Mouse (Mus musculus) midbrain, embryonic 14.5 days (tissue): ENCODE results near the gene Areg. TPM values are rescaled to one million over a fixed set of nuclear protein-coding genes. Genes with fewer than 3 reads are reported as not detected.

Source experiments
- ATAC-seq: fragments of 200-750 bp; cut with Nextera tagmentation; 2 replicates; pipeline ENCODE4 v1.8.0; 2017; ENCODE audit warnings: moderate number of reproducible peaks, moderate library complexity; ENCODE audit not compliant: low FRiP score, low TSS enrichment
- DNase-seq: peaks from one replicate; pipeline ENCODE4 v3.0.0-alpha.2; 2015
- H3K27ac ChIP-seq: fragments of 300-500 bp; sonication (generic); replicated peaks from 2 replicates; pipeline ENCODE4 v1.5.1; 2014; ENCODE audit warnings: mild to moderate bottlenecking, low read depth, low read length, moderate library complexity
- H3K27me3 ChIP-seq: fragments of 300-500 bp; sonication (generic); 2 replicates; pipeline ENCODE4 v1.6.1; 2014; ENCODE audit warnings: low read length, control low read depth, mixed read lengths; ENCODE audit not compliant: control insufficient read depth, insufficient read depth
- H3K36me3 ChIP-seq: fragments of 300-500 bp; sonication (generic); 2 replicates; pipeline ENCODE4 v1.6.1; 2014; ENCODE audit warnings: low read length, control low read depth; ENCODE audit not compliant: control insufficient read depth, insufficient read depth
- H3K4me1 ChIP-seq: fragments of 300-500 bp; sonication (generic); 2 replicates; pipeline ENCODE4 v1.6.1; 2014; ENCODE audit warnings: mild to moderate bottlenecking, antibody characterized with exemption, low read length, control low read depth; ENCODE audit not compliant: control insufficient read depth, insufficient read depth
- H3K4me2 ChIP-seq: fragments of 300-500 bp; sonication (generic); 2 replicates; pipeline ENCODE4 v1.6.1; 2014; ENCODE audit warnings: mild to moderate bottlenecking, low read length, moderate library complexity
- H3K4me3 ChIP-seq: fragments of 300-500 bp; sonication (generic); replicated peaks from 2 replicates; pipeline ENCODE4 v1.5.1; 2014; ENCODE audit warnings: low read depth, low read length
- H3K9ac ChIP-seq: fragments of 300-500 bp; sonication (generic); replicated peaks from 2 replicates; pipeline ENCODE4 v1.6.1; 2014; ENCODE audit warnings: mild to moderate bottlenecking, low read length, moderate library complexity
- H3K9me3 ChIP-seq: fragments of 300-500 bp; sonication (generic); 2 replicates; pipeline ENCODE4 v1.6.1; 2016; ENCODE audit warnings: low read length, control low read depth, mixed read lengths; ENCODE audit not compliant: control insufficient read depth
- WGBS: fragments of 180-500 bp; shearing (Covaris S2); extraction: QIAGEN DNeasy Blood & Tissue Kit; methylation state at CpG from one replicate; pipeline ENCODE4 v1.1.7; 2014; 5-methylcytosine and 5-hydroxymethylcytosine counted together
- polyA plus RNA-seq: library from polyadenylated mRNA; unstranded; fragments of >200 nt; fragmentation: Nextera tagmentation; extraction: Ambion mirVana; gene quantifications from 2 replicates; pipeline ENCODE4 v1.2.1, GENCODE M21; 2014

Gene Areg
- polyA plus RNA-seq, 1 experiment from 2014 or later: not detected

DNA sequence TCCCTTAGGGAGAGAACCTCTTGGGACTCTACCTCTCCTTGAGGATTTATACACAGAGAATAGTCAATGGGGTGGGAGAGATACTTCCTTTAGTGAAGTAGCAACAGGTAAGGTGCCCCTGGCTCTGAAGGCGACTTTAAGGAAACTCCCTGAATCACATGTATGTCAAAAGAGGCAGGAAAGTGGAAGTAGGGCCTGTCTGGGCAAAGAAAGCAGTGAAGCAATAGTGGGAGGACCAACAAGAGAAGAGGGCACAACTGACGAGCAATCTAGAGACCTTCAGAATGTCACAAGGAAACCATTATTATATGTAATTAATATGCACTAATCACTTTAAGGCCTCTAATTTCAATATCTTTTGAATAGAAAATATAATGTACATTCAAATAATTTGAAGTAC is 25.4 kb upstream of the Areg start:
- Histone ChIP-seq H3K9me3 (no peaks in the 10 kb centered on the region), H3K4me2 (no peak overlapping the region), H3K4me3 (no peak overlapping the region), H3K9ac (no peak overlapping the region), H3K4me1 (no peaks in the 10 kb centered on the region), H3K27me3 (no peaks in the 10 kb centered on the region), H3K36me3 (no peaks in the 10 kb centered on the region), H3K27ac (no peak overlapping the region)
- ATAC-seq (no peak), DNase-seq (no peak)
- WGBS: 82% methylated on average over 2 of the region's 2 CpGs

GRCm38 (mm10) chr5:91114574-91114973 is 24.8 kb upstream of the Areg start:
- no peaks in the 10 kb centered on the region for H3K36me3 ChIP-seq
- no peak overlapping the region for H3K9ac ChIP-seq
- no peak overlapping the region for H3K27ac ChIP-seq
- no peaks in the 10 kb centered on the region for H3K9me3 ChIP-seq
- WGBS: 85% methylated on average over 1 of the region's 1 CpGs
- no peak overlapping the region for H3K4me3 ChIP-seq
- DNase-seq (no peak), ATAC-seq (no peak)
- no peaks in the 10 kb centered on the region for H3K27me3 ChIP-seq
- H3K4me2 ChIP-seq: no peak overlapping the region
- no peaks in the 10 kb centered on the region for H3K4me1 ChIP-seq

GRCm38 (mm10) chr5:91118618-91119017 is 20.8 kb upstream of the Areg start:
- Histone ChIP-seq H3K9ac (no peak overlapping the region), H3K4me3 (no peak overlapping the region), H3K27me3 (no peaks in the 10 kb centered on the region), H3K4me1 (no peaks in the 10 kb centered on the region), H3K9me3 (no peaks in the 10 kb centered on the region), H3K36me3 (no peaks in the 10 kb centered on the region), H3K4me2 (no peak overlapping the region), H3K27ac (no peak overlapping the region)
- DNase-seq (no peak), ATAC-seq (no peak)

DNA sequence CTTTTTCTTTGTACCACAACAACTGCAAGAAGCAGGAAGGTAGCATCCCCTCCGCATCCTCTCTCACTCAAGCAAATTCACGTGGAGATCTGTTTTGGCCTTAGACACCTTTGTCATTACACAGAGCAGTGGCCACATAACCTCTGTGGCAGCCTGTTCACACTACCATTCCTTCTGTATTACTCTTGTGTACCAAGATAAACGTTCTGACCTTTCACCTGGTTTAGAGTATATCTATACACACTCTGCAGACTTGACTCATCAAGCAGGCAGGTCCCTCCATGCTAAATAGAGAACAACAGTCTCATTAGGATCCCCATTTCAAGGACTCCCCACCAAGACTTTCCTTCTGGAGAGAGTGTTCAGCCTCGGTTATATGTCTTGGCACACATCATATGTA is 16.0 kb upstream of the Areg start:
- Histone ChIP-seq H3K4me3 (no peak overlapping the region), H3K36me3 (no peaks in the 10 kb centered on the region), H3K9me3 (no peaks in the 10 kb centered on the region), H3K4me2 (no peak overlapping the region), H3K9ac (no peak overlapping the region), H3K27me3 (no peaks in the 10 kb centered on the region), H3K4me1 (no peaks in the 10 kb centered on the region), H3K27ac (no peak overlapping the region)
- DNase-seq: no peak
- 85% methylated on average over 4 of the region's 4 CpGs for WGBS
- ATAC-seq: no peak

GRCm38 (mm10) chr5:91124140-91124539 is 15.3 kb upstream of the Areg start:
- no peak overlapping the region for H3K9ac ChIP-seq
- H3K27ac ChIP-seq: no peak overlapping the region
- no peaks in the 10 kb centered on the region for H3K4me1 ChIP-seq
- H3K27me3 ChIP-seq: no peaks in the 10 kb centered on the region
- H3K4me3 ChIP-seq: no peak overlapping the region
- H3K9me3 ChIP-seq: no peaks in the 10 kb centered on the region
- WGBS: 88% methylated on average over 2 of the region's 2 CpGs
- H3K4me2 ChIP-seq: no peak overlapping the region
- no peak for DNase-seq
- no peak for ATAC-seq
- H3K36me3 ChIP-seq: no peaks in the 10 kb centered on the region

DNA sequence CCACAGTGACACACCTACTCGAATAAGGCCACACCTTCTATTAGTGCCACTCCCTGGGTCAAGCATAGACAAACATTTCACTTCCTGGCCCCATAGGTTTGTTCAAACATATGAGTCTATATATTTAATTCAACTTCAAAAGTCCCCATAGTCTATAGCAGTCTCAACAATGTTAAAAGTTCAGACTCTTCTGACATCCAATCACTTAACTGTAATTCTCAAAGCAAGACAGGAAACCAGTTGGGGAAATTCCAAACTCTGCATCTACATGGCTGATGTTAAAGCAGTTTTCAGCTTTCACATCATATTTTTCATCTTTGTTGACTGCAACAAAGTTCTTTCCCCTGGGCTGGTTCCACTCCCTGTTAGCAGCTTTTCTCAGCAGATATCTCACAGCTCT is 12.8 kb upstream of the Areg start:
- H3K9ac ChIP-seq: no peak overlapping the region
- H3K9me3 ChIP-seq: no peaks in the 10 kb centered on the region
- H3K4me1 ChIP-seq: no peaks in the 10 kb centered on the region
- WGBS: 92% methylated on average over 1 of the region's 1 CpGs
- no peaks in the 10 kb centered on the region for H3K27me3 ChIP-seq
- no peak for ATAC-seq
- no peak overlapping the region for H3K4me2 ChIP-seq
- no peak overlapping the region for H3K27ac ChIP-seq
- no peak for DNase-seq
- H3K4me3 ChIP-seq: no peak overlapping the region
- no peaks in the 10 kb centered on the region for H3K36me3 ChIP-seq

GRCm38 (mm10) chr5:91134961-91135360 is 4.4 kb upstream of the Areg start:
- Histone ChIP-seq H3K9ac (no peak overlapping the region), H3K27me3 (no peaks in the 10 kb centered on the region), H3K9me3 (no peaks in the 10 kb centered on the region), H3K4me2 (no peak overlapping the region), H3K36me3 (no peaks in the 10 kb centered on the region), H3K4me3 (no peak overlapping the region), H3K4me1 (no peaks in the 10 kb centered on the region), H3K27ac (no peak overlapping the region)
- no peak for DNase-seq
- no peak for ATAC-seq
- 58% methylated on average over 1 of the region's 1 CpGs for WGBS

DNA sequence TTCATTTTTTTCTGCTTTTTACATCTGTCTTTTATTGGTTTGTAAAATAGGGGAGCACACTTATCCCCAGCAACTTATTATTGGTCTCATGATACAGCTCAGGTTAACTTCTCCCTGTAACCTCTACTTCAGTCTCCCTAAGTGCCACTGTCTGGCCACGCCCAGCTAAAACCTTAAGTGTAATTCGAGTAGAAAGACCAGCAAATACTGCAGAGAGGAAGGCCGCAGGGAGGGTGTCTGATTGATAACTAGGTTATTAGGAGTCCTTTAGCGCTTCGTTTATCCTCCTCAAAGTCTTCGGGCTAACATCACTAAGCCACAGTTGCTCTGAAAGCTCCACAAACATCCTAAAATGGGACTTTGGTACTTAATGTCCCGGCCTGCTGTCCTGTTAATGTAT is 429 bp upstream of the Areg start:
- peak overlapping the region; percentile 91 for H3K4me2 ChIP-seq
- DNase-seq (no peak), ATAC-seq (no peak)
- peaks cover 12% of the 10 kb centered on the region; the same call in 1 of the 2 replicates for H3K27me3 ChIP-seq
- H3K9me3 ChIP-seq: no peaks in the 10 kb centered on the region
- peak overlapping the region; percentile 57 for H3K4me3 ChIP-seq
- no peaks in the 10 kb centered on the region for H3K36me3 ChIP-seq
- no peaks in the 10 kb centered on the region for H3K4me1 ChIP-seq
- no peak overlapping the region for H3K9ac ChIP-seq
- 4% methylated on average over 7 of the region's 7 CpGs for WGBS
- H3K27ac ChIP-seq: no peak overlapping the region

DNA sequence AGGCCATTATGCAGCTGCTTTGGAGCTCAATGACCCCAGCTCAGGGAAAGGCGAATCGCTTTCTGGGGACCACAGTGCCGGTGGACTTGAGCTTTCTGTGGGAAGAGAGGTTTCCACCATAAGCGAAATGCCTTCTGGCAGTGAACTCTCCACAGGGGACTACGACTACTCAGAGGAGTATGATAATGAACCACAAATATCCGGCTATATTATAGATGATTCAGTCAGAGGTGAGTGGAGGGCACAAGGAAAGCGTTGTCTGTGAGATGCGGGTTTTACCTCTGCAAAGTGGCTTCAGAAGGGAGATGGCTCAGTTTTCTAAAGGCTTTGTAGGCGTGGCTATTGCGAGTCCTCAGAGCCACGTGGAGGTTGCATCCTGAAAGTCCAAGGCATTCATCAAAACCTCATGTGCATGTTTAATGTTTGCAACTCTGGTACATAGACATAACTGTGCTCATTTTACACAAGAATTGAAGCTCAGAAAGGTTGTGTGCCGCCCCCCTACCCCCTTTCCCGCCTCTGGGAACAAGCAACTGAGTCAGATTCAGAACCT is 1.6 kb downstream of the Areg start:
- Histone ChIP-seq H3K27ac (no peak overlapping the region), H3K9me3 (no peaks in the 10 kb centered on the region), H3K27me3 (peaks cover 12% of the 10 kb centered on the region; the same call in 1 of the 2 replicates), H3K36me3 (no peaks in the 10 kb centered on the region), H3K4me2 (no peak overlapping the region), H3K9ac (no peak overlapping the region), H3K4me3 (no peak overlapping the region), H3K4me1 (no peaks in the 10 kb centered on the region)
- 45% methylated on average over 13 of the region's 13 CpGs for WGBS
- ATAC-seq (no peak), DNase-seq (no peak)
